In the genomic region with DNA sequence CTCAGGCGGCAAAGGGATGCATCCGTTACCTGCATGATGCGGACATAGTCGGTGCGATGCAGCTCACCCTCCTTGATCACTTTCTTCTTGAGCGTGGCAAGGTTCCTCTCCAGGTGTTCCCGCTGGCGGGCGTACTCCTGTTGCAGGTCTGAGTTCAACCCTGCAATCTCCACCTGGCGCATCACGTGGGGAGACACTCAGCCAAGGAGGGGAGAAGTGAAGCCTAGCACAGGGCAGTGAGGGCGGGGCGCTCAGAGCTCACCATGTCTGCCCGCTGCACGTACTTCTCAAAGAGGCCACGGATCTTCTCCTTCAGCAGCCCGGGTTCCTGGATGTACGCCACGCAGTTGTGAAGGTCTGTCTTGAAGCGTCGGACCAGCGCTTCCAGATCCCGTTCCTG, we compare ENCODE assay signal across 22 mouse cellular contexts. TPM values are rescaled to one million over a fixed set of nuclear protein-coding genes. Genes with fewer than 3 reads are reported as not detected.
DNase-seq lines count a peak whose midpoint lies in the region; ATAC-seq and TF ChIP-seq lines count a peak whose summit lies in the region.
"Had no signal": no experiment of that assay in that cellular context is flagged by ENCODE, and none has a peak within 500 bp of the region (broad histone marks: within the 10 kb centered on the region; RNA-seq: fewer than 3 reads in every experiment).

No protein-coding gene starts in this region.

- 63% methylated on average over 23 of the region's 23 CpGs for WGBS in heart, embryonic 11.5 days (ENCODE audit: insufficient replicate concordance)
- 73% methylated on average over 23 of the region's 23 CpGs for WGBS in midbrain, embryonic 10.5 days
- 74% methylated on average over 23 of the region's 23 CpGs for WGBS in midbrain, postnatal 0 days
- 65% methylated on average over 23 of the region's 23 CpGs for WGBS in liver, embryonic 13.5 days (ENCODE audit: insufficient replicate concordance)

- H3K9me3 ChIP-seq in heart, embryonic 11.5 days (replicated peaks; ENCODE audit: control insufficient read depth, low read length) = no peaks in the 10 kb centered on the region
- H3K9me3 ChIP-seq in midbrain, embryonic 10.5 days (replicated peaks) = no peaks in the 10 kb centered on the region
- no peaks in the 10 kb centered on the region for H3K9me3 ChIP-seq in midbrain, postnatal 0 days (ENCODE audit: low read length)
- H3K9me3 ChIP-seq in liver, embryonic 13.5 days (replicated peaks) = peaks cover 8% of the 10 kb centered on the region; the same call in 1 of the 2 replicates
- H3K9me3 ChIP-seq: embryonic facial prominence, embryonic 15.5 days; hindbrain, embryonic 13.5 days; limb, embryonic 12.5 days; midbrain, embryonic 12.5 days had no signal

- TF ChIP-seq CTCF in midbrain, postnatal 0 days (IDR thresholded peaks at IDR 0.05) = no peak

- peak overlapping the region; percentile 10; the same call in 1 of the 2 replicates for H3K4me3 ChIP-seq in heart, embryonic 11.5 days (ENCODE audit: low read depth, low read length)
- no peak overlapping the region for H3K4me3 ChIP-seq in midbrain, embryonic 10.5 days
- H3K4me3 ChIP-seq in midbrain, postnatal 0 days (ENCODE audit: low read depth, low read length) = no peak overlapping the region
- H3K4me3 ChIP-seq in liver, embryonic 13.5 days (replicated peaks) = peak overlapping the region; percentile 40
- H3K4me3 ChIP-seq: embryonic facial prominence, embryonic 15.5 days; hindbrain, embryonic 13.5 days; limb, embryonic 12.5 days; midbrain, embryonic 12.5 days had no signal

- H3K4me1 ChIP-seq in heart, embryonic 11.5 days (ENCODE audit: control insufficient read depth, insufficient read depth, low read length) = no peaks in the 10 kb centered on the region
- peaks cover 8% of the 10 kb centered on the region for H3K4me1 ChIP-seq in midbrain, embryonic 10.5 days
- H3K4me1 ChIP-seq in midbrain, postnatal 0 days (ENCODE audit: insufficient read depth, low read length) = no peaks in the 10 kb centered on the region
- H3K4me1 ChIP-seq in liver, embryonic 13.5 days (replicated peaks) = peaks cover 49% of the 10 kb centered on the region
- H3K4me1 ChIP-seq: embryonic facial prominence, embryonic 15.5 days; hindbrain, embryonic 13.5 days; limb, embryonic 12.5 days; midbrain, embryonic 12.5 days had no signal

- ATAC-seq in heart, embryonic 11.5 days (replicated peaks; ENCODE audit: insufficient number of reproducible peaks, low FRiP score, low TSS enrichment) = peak; percentile 73
- ATAC-seq in midbrain, postnatal 0 days (ENCODE audit: low FRiP score) = no peak
- peak; percentile 43; the same call in 1 of the 2 replicates for ATAC-seq in liver, embryonic 13.5 days (ENCODE audit: low read depth)
- ATAC-seq in frontal cortex, adult (ENCODE audit: low TSS enrichment) = no peak
- ATAC-seq: forebrain, embryonic 16.5 days had no signal

- 0 out of 2 replicates have a peak overlapping the region, but pooled peaks have one; percentile 11 for H3K9ac ChIP-seq in heart, embryonic 11.5 days (ENCODE audit: low read depth, low read length)
- no peak overlapping the region for H3K9ac ChIP-seq in midbrain, postnatal 0 days (replicated peaks; ENCODE audit: low read length, poor library complexity, severe bottlenecking)
- H3K9ac ChIP-seq in liver, embryonic 13.5 days = peak overlapping the region; percentile 60
- H3K9ac ChIP-seq: embryonic facial prominence, embryonic 15.5 days; hindbrain, embryonic 13.5 days; limb, embryonic 12.5 days; midbrain, embryonic 12.5 days had no signal

- peaks cover 6% of the 10 kb centered on the region; the same call in 1 of the 2 replicates for H3K27me3 ChIP-seq in heart, embryonic 11.5 days (ENCODE audit: control insufficient read depth, insufficient read depth, low read length)
- H3K27me3 ChIP-seq in midbrain, embryonic 10.5 days (ENCODE audit: low read depth, poor library complexity, severe bottlenecking) = peaks cover 10% of the 10 kb centered on the region
- no peaks in the 10 kb centered on the region for H3K27me3 ChIP-seq in midbrain, postnatal 0 days (ENCODE audit: insufficient read depth, low read length)
- H3K27me3 ChIP-seq in liver, embryonic 13.5 days = peaks cover 21% of the 10 kb centered on the region

- H3K36me3 ChIP-seq in heart, embryonic 11.5 days (ENCODE audit: control insufficient read depth, insufficient read depth, low read length) = no peaks in the 10 kb centered on the region
- H3K36me3 ChIP-seq in midbrain, embryonic 10.5 days = no peaks in the 10 kb centered on the region
- no peaks in the 10 kb centered on the region for H3K36me3 ChIP-seq in midbrain, postnatal 0 days (ENCODE audit: insufficient read depth, low read length)
- no peaks in the 10 kb centered on the region for H3K36me3 ChIP-seq in liver, embryonic 13.5 days
- H3K36me3 ChIP-seq: embryonic facial prominence, embryonic 15.5 days; hindbrain, embryonic 13.5 days; limb, embryonic 12.5 days; midbrain, embryonic 12.5 days had no signal

- H3K27ac ChIP-seq in heart, embryonic 11.5 days (ENCODE audit: low read depth, low read length) = peak overlapping the region; percentile 18; the same call in 1 of the 2 replicates
- H3K27ac ChIP-seq in midbrain, embryonic 10.5 days (replicated peaks) = 0 out of 2 replicates have a peak overlapping the region, but pooled peaks have one; percentile 9
- H3K27ac ChIP-seq in midbrain, postnatal 0 days (ENCODE audit: low read depth, low read length) = no peak overlapping the region
- H3K27ac ChIP-seq in liver, embryonic 13.5 days = peak overlapping the region; percentile 80
- H3K27ac ChIP-seq: embryonic facial prominence, embryonic 15.5 days; hindbrain, embryonic 13.5 days; limb, embryonic 12.5 days; midbrain, embryonic 12.5 days had no signal

- H3K4me2 ChIP-seq in heart, embryonic 11.5 days = peak overlapping the region; percentile 38
- no peak overlapping the region for H3K4me2 ChIP-seq in midbrain, postnatal 0 days (ENCODE audit: low read depth, low read length, poor library complexity, severe bottlenecking)
- H3K4me2 ChIP-seq in liver, embryonic 13.5 days = peak overlapping the region; percentile 50
- H3K4me2 ChIP-seq: embryonic facial prominence, embryonic 15.5 days; hindbrain, embryonic 13.5 days; limb, embryonic 12.5 days; midbrain, embryonic 12.5 days had no signal

- no peak for DNase-seq in heart, postnatal 4 days
- no peak for DNase-seq in midbrain, embryonic 10.5 days (ENCODE audit: low spot score)
- DNase-seq in midbrain, postnatal 0 days (ENCODE audit: low spot score) = no peak
- DNase-seq in liver, embryonic 13.5 days = peak; percentile 58
- DNase-seq in cerebellum, postnatal 36 days = no peak
- DNase-seq: adrenal gland, adult 2 months; cerebellum, adult 11-12 months; kidney, adult 8-10 months; right cerebral cortex, adult 18-20 months; thymus, postnatal 4 days had no signal

RNA-seq across cellular contexts. Expression of a gene that starts 25.5 kb away (rescaled TPM):
- 0.16 and 0.45 TPM in 2 replicates for polyA plus RNA-seq in heart, embryonic 11.5 days (2014; fragmentation: Nextera tagmentation; extraction: Ambion mirVana)
- total RNA-seq in heart, postnatal 4 days (2021) = under 1 TPM; 0.24 to 0.32 TPM
- 0.28 and 0.30 TPM in 2 replicates for polyA plus RNA-seq in midbrain, embryonic 10.5 days (2016; fragmentation: Nextera tagmentation; extraction: Ambion mirVana)
- 0.19 and 0.22 TPM in 2 replicates for total RNA-seq in midbrain, postnatal 0 days (2014; rRNA removed)
- polyA plus RNA-seq in midbrain, postnatal 0 days (2015; fragmentation: Nextera tagmentation; extraction: Ambion mirVana) = 0.14 and 0.23 TPM in 2 replicates
- 0.80 and 0.88 TPM in 2 replicates for polyA plus RNA-seq in liver, embryonic 13.5 days (2015; fragmentation: Nextera tagmentation; extraction: Ambion mirVana)
- total RNA-seq: gastrocnemius, adult 8-10 months had no signal
- polyA plus RNA-seq: C2C12; forebrain, embryonic 16.5 days; testis, adult 2 months had no signal

RNA-seq across cellular contexts. Expression of a gene that starts 42.5 kb away (rescaled TPM):
- 0.31 and 0.39 TPM in 2 replicates for polyA plus RNA-seq in heart, embryonic 11.5 days (2014; fragmentation: Nextera tagmentation; extraction: Ambion mirVana)
- not detected for total RNA-seq in heart, postnatal 4 days (2021)
- 0.52 and 0.53 TPM in 2 replicates for polyA plus RNA-seq in midbrain, embryonic 10.5 days (2016; fragmentation: Nextera tagmentation; extraction: Ambion mirVana)
- not detected in 2 replicates for total RNA-seq in midbrain, postnatal 0 days (2014; rRNA removed)
- polyA plus RNA-seq in midbrain, postnatal 0 days (2015; fragmentation: Nextera tagmentation; extraction: Ambion mirVana) = not detected in 2 replicates
- 5.2 and 5.6 TPM in 2 replicates for polyA plus RNA-seq in liver, embryonic 13.5 days (2015; fragmentation: Nextera tagmentation; extraction: Ambion mirVana)
- total RNA-seq: adrenal gland, adult 2 months; gastrocnemius, adult 8-10 months; left cerebral cortex, adult 18-20 months had no signal
- polyA plus RNA-seq: adrenal gland, adult 2 months; C2C12; forebrain, embryonic 16.5 days; hindbrain, embryonic 13.5 days had no signal

RNA-seq across cellular contexts. Expression of a gene that starts 51.3 kb away (rescaled TPM):
- 1.2 and 1.5 TPM in 2 replicates for polyA plus RNA-seq in heart, embryonic 11.5 days (2014; fragmentation: Nextera tagmentation; extraction: Ambion mirVana)
- under 1 TPM in 1 of 2 experiments, not detected in 1; 0.18 TPM for total RNA-seq in heart, postnatal 4 days (2021)
- polyA plus RNA-seq in midbrain, embryonic 10.5 days (2016; fragmentation: Nextera tagmentation; extraction: Ambion mirVana) = 0.70 and 0.75 TPM in 2 replicates
- 0.82 and 1.1 TPM in 2 replicates for total RNA-seq in midbrain, postnatal 0 days (2014; rRNA removed)
- polyA plus RNA-seq in midbrain, postnatal 0 days (2015; fragmentation: Nextera tagmentation; extraction: Ambion mirVana) = 1.4 TPM in 2 replicates
- polyA plus RNA-seq in liver, embryonic 13.5 days (2015; fragmentation: Nextera tagmentation; extraction: Ambion mirVana) = 1.2 and 1.3 TPM in 2 replicates
- total RNA-seq: gastrocnemius, adult 8-10 months had no signal
- polyA plus RNA-seq: adrenal gland, adult 2 months; C2C12; spleen, adult 2 months had no signal

RNA-seq across cellular contexts. Expression of a gene that starts 51.3 kb away (rescaled TPM):
- polyA plus RNA-seq in heart, embryonic 11.5 days (2014; fragmentation: Nextera tagmentation; extraction: Ambion mirVana) = 106 and 111 TPM in 2 replicates
- total RNA-seq in heart, postnatal 4 days (2021) = 10 to 100 TPM; 43.0 to 51.1 TPM
- 187 and 192 TPM in 2 replicates for polyA plus RNA-seq in midbrain, embryonic 10.5 days (2016; fragmentation: Nextera tagmentation; extraction: Ambion mirVana)
- 29.4 and 40.7 TPM in 2 replicates for total RNA-seq in midbrain, postnatal 0 days (2014; rRNA removed)
- polyA plus RNA-seq in midbrain, postnatal 0 days (2015; fragmentation: Nextera tagmentation; extraction: Ambion mirVana) = 76.7 and 83.8 TPM in 2 replicates
- polyA plus RNA-seq in liver, embryonic 13.5 days (2015; fragmentation: Nextera tagmentation; extraction: Ambion mirVana) = 122 and 144 TPM in 2 replicates

Comparison
In these comparisons a context has a peak if more than half of its experiments do, and no peak if none do; other contexts are left out.
1. ATAC-seq: peak in heart, embryonic 11.5 days (single experiment) and liver, embryonic 13.5 days (single experiment); none in midbrain, postnatal 0 days (single experiment) and frontal cortex, adult (single experiment).
2. H3K4me3 ChIP-seq: peak in heart, embryonic 11.5 days (single experiment) and liver, embryonic 13.5 days (single experiment); none in midbrain, embryonic 10.5 days (single experiment) and midbrain, postnatal 0 days (single experiment).